Mouse (Mus musculus) MEL (cell line): ENCODE measurements around the gene Gpr26. TPM values are rescaled to one million over a fixed set of nuclear protein-coding genes. Genes with fewer than 3 reads are reported as not detected.

Experiments
- DNase-seq: peaks from one replicate; pipeline ENCODE4 v3.0.0; 2011; ENCODE audit warnings: low read depth, low spot score
- H3K27ac ChIP-seq: 2 replicates; pipeline ENCODE4 v1.5.1; 2012; ENCODE audit warnings: low read depth, mild to moderate bottlenecking, control low read depth, low read length, moderate library complexity; ENCODE audit not compliant: control insufficient read depth
- H3K27me3 ChIP-seq, 2 experiments: fragments of 150-350 bp in 1 of 2; sonication (generic) in 1 of 2; 2 replicates each; pipeline ENCODE4 v1.6.1; 2012; ENCODE audit warnings: low read length in 2 of 2, mild to moderate bottlenecking in 2 of 2, improper control_type of control experiment in 1 of 2, moderate library complexity in 1 of 2; ENCODE audit not compliant: insufficient read depth in 2 of 2, control insufficient read depth in 1 of 2
- H3K36me3 ChIP-seq, 2 experiments: 2 replicates each; pipeline ENCODE4 v1.6.1; 2012 to 2014; ENCODE audit warnings: low read length in 2 of 2, improper control_type of control experiment in 1 of 2, inconsistent platforms in 1 of 2, mild to moderate bottlenecking in 1 of 2; ENCODE audit not compliant: insufficient read depth in 2 of 2, control insufficient read depth in 1 of 2
- H3K4me1 ChIP-seq, 2 experiments: fragments of 150-350 bp in 1 of 2; sonication (generic) in 1 of 2; 2 replicates each; pipeline ENCODE4 v1.6.1; 2012; ENCODE audit warnings: low read length in 2 of 2, improper control_type of control experiment in 1 of 2, mild to moderate bottlenecking in 1 of 2; ENCODE audit not compliant: insufficient read depth in 2 of 2, control insufficient read depth in 1 of 2
- H3K4me3 ChIP-seq, 2 experiments: fragments of 150-350 bp in 1 of 2; sonication (generic) in 1 of 2; 2 replicates each; pipeline ENCODE4 v1.5.1; 2012; ENCODE audit warnings: low read depth in 2 of 2, low read length in 2 of 2, mild to moderate bottlenecking in 2 of 2, moderate library complexity in 2 of 2, control low read depth in 1 of 2, improper control_type of control experiment in 1 of 2; ENCODE audit not compliant: control insufficient read depth in 1 of 2, insufficient read depth in 1 of 2
- H3K79me2 ChIP-seq: 2 replicates; pipeline ENCODE4 v1.6.1; 2012; ENCODE audit warnings: mild to moderate bottlenecking, low read length, moderate library complexity; ENCODE audit not compliant: control insufficient read depth, poor library complexity, insufficient read depth
- H3K9ac ChIP-seq: 2 replicates; pipeline ENCODE4 v1.6.1; 2012; ENCODE audit warnings: low read depth, mild to moderate bottlenecking, control low read depth, low read length, moderate library complexity; ENCODE audit not compliant: control insufficient read depth, poor library complexity, severe bottlenecking
- H3K9me3 ChIP-seq: fragments of 150-350 bp; sonication (generic); replicated peaks from 2 replicates; pipeline ENCODE4 v1.6.1; 2012; ENCODE audit warnings: mild to moderate bottlenecking, low read length, improper control_type of control experiment, moderate library complexity; ENCODE audit not compliant: insufficient read depth
- BHLHE40 ChIP-seq: IDR thresholded peaks from 2 replicates; pipeline ENCODE4 v1.6.1; 2012; ENCODE audit warnings: low read depth, mild to moderate bottlenecking, inconsistent platforms, low read length, improper control_type of control experiment, borderline replicate concordance
- CHD1 ChIP-seq: IDR thresholded peaks from 2 replicates; pipeline ENCODE4 v1.6.1; 2012; ENCODE audit warnings: low read depth, mild to moderate bottlenecking, inconsistent platforms, low read length, improper control_type of control experiment
- CHD2 ChIP-seq: IDR thresholded peaks from 2 replicates; pipeline ENCODE4 v1.6.1; 2011; ENCODE audit warnings: low read length, improper control_type of control experiment
- CTCF ChIP-seq, 3 experiments: IDR thresholded peaks in 2 of 3; conservative IDR thresholded peaks in 1 of 3; 2 replicates each; pipeline ENCODE4 v1.5.1; 2011 to 2012; ENCODE audit warnings: low read length in 3 of 3, low read depth in 2 of 3, mild to moderate bottlenecking in 2 of 3, improper control_type of control experiment in 1 of 3, inconsistent platforms in 1 of 3, mixed read lengths in 1 of 3, moderate library complexity in 1 of 3; ENCODE audit not compliant: control insufficient read depth in 1 of 3, insufficient read depth in 1 of 3, poor library complexity in 1 of 3, severe bottlenecking in 1 of 3
- EP300 ChIP-seq, 2 experiments: IDR thresholded peaks; 2 replicates each; pipeline ENCODE4 v1.6.1; 2011; ENCODE audit warnings: improper control_type of control experiment in 2 of 2, low read length in 2 of 2, low read depth in 1 of 2, mild to moderate bottlenecking in 1 of 2
- ETS1 ChIP-seq: IDR thresholded peaks from 2 replicates; pipeline ENCODE4 v1.6.1; 2012; ENCODE audit warnings: low read depth, mild to moderate bottlenecking, inconsistent platforms, low read length, improper control_type of control experiment, moderate library complexity
- GABPA ChIP-seq: IDR thresholded peaks from 2 replicates; pipeline ENCODE4 v1.6.1; 2012; ENCODE audit warnings: low read depth, mild to moderate bottlenecking, inconsistent platforms, low read length, improper control_type of control experiment, moderate library complexity
- GATA1 ChIP-seq: IDR thresholded peaks from 2 replicates; pipeline ENCODE4 v1.6.1; 2011; ENCODE audit warnings: low read depth, low read length, improper control_type of control experiment
- HCFC1 ChIP-seq: IDR thresholded peaks from 2 replicates; pipeline ENCODE4 v1.6.1; 2012; ENCODE audit warnings: low read depth, mild to moderate bottlenecking, inconsistent platforms, low read length, improper control_type of control experiment, moderate library complexity
- JUND ChIP-seq: IDR thresholded peaks from 2 replicates; pipeline ENCODE4 v1.6.1; 2011; ENCODE audit warnings: low read depth, mild to moderate bottlenecking, improper control_type of control experiment, low read length
- MAX ChIP-seq: IDR thresholded peaks from 2 replicates; pipeline ENCODE4 v1.6.1; 2011; ENCODE audit warnings: low read length, improper control_type of control experiment
- MAZ ChIP-seq: IDR thresholded peaks from 2 replicates; pipeline ENCODE4 v1.6.1; 2012; ENCODE audit warnings: low read depth, mild to moderate bottlenecking, inconsistent platforms, low read length, improper control_type of control experiment
- MYB ChIP-seq: IDR thresholded peaks from 2 replicates; pipeline ENCODE4 v1.6.1; 2011; ENCODE audit warnings: mild to moderate bottlenecking, low read depth, low read length, improper control_type of control experiment
- POLR2A ChIP-seq, 2 experiments: IDR thresholded peaks; 2 replicates each; pipeline ENCODE4 v1.6.1; 2011 to 2012; ENCODE audit warnings: low read length in 2 of 2, mild to moderate bottlenecking in 2 of 2, control low read depth in 1 of 2, improper control_type of control experiment in 1 of 2, low read depth in 1 of 2, moderate library complexity in 1 of 2; ENCODE audit not compliant: control insufficient read depth in 1 of 2, insufficient read depth in 1 of 2, poor library complexity in 1 of 2
- POLR2AphosphoS5 ChIP-seq: IDR thresholded peaks from 2 replicates; pipeline ENCODE4 v1.6.1; 2012; ENCODE audit warnings: low read depth, borderline replicate concordance, mild to moderate bottlenecking, inconsistent platforms, low read length, moderate library complexity, mixed read lengths
- RCOR1 ChIP-seq: IDR thresholded peaks from 2 replicates; pipeline ENCODE4 v1.6.1; 2012; ENCODE audit warnings: low read depth, mild to moderate bottlenecking, inconsistent platforms, low read length, improper control_type of control experiment
- SIN3A ChIP-seq: IDR thresholded peaks from 2 replicates; pipeline ENCODE4 v1.6.1; 2012; ENCODE audit warnings: low read length, improper control_type of control experiment, inconsistent platforms
- TAL1 ChIP-seq: IDR thresholded peaks from 2 replicates; pipeline ENCODE4 v1.6.1; 2012; ENCODE audit warnings: mild to moderate bottlenecking, inconsistent platforms, low read length, moderate library complexity, mixed read lengths
- TBP ChIP-seq: IDR thresholded peaks from 2 replicates; pipeline ENCODE4 v1.8.0; 2011; ENCODE audit warnings: low read depth, low read length, improper control_type of control experiment
- TCF12 ChIP-seq: IDR thresholded peaks from 2 replicates; pipeline ENCODE4 v1.6.1; 2014; ENCODE audit warnings: low read depth, mild to moderate bottlenecking, inconsistent platforms, low read length, improper control_type of control experiment, moderate library complexity
- UBTF ChIP-seq: IDR thresholded peaks from 2 replicates; pipeline ENCODE4 v1.6.1; 2012; ENCODE audit warnings: low read depth, mild to moderate bottlenecking, inconsistent platforms, low read length, improper control_type of control experiment, moderate library complexity, borderline replicate concordance; ENCODE audit not compliant: insufficient read depth
- USF2 ChIP-seq, 2 experiments: IDR thresholded peaks; 2 replicates each; pipeline ENCODE4 v1.6.1; 2011 to 2012; ENCODE audit warnings: improper control_type of control experiment in 2 of 2, low read length in 2 of 2, borderline replicate concordance in 1 of 2, inconsistent platforms in 1 of 2, low read depth in 1 of 2, mild to moderate bottlenecking in 1 of 2; ENCODE audit not compliant: insufficient read depth in 1 of 2
- ZC3H11A ChIP-seq: IDR thresholded peaks from 2 replicates; pipeline ENCODE4 v1.6.1; 2012; ENCODE audit warnings: low read depth, mild to moderate bottlenecking, inconsistent platforms, low read length, improper control_type of control experiment
- polyA plus RNA-seq, 2 experiments: library from polyadenylated mRNA; stranded (reverse) in 1 of 2; unstranded in 1 of 2; fragments of >175 nt in 1 of 2; fragments of >200 nt in 1 of 2; gene quantifications; 2 replicates each; pipeline versions ENCODE4 v1.2.1 to v1.2.4; 2012; ENCODE audit warnings: low replicate concordance in 2 of 2, low read depth in 1 of 2; ENCODE audit not compliant: insufficient read length in 2 of 2, insufficient read depth in 1 of 2, missing spikeins in 1 of 2
- total RNA-seq: library from RNA; depleted of rRNA; stranded (reverse); fragments of 300-350 nt; gene quantifications from 2 replicates; pipeline ENCODE4 v1.2.3, GENCODE M21; 2012

Gene Gpr26
- total and polyA plus RNA-seq, 3 experiments, result not detected

DNA sequence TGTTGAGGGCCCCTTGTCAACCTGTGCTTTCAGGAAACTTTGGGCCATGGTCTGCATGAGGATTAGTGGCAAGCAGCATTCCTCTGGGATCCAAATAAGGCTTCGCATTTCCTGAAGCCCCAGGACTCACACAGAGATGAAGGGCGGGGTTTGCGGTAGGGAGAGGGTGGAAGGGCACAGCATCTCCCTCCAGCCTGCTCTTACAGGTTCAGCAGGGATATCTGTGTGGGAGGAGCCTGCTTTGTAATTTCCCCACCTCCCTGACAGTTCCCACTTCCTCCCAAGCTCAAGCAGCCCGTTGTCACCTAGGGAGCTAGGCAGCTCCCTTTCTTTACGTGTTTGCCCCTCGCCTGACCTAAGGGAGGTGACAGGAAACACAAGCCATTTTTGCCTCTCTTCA is 22.8 kb downstream of the Gpr26 start:
- Histone ChIP-seq H3K4me1 (no peaks in the 10 kb centered on the region), H3K79me2 (no peaks in the 10 kb centered on the region), H3K27ac (no peak overlapping the region), H3K9me3 (no peaks in the 10 kb centered on the region), H3K4me3 (no peak overlapping the region), H3K27me3 (no peaks in the 10 kb centered on the region), H3K9ac (no peak overlapping the region), H3K36me3 (no peaks in the 10 kb centered on the region)
- DNase-seq, result no peak
- TF ChIP-seq CHD1 (no peak), CHD2 (no peak), HCFC1 (no peak), TBP (no peak), GABPA (no peak), MYB (no peak), ZC3H11A (no peak), POLR2AphosphoS5 (no peak), MAX (no peak), ETS1 (no peak), EP300 (IDR thresholded peaks at IDR 0.05; ENCODE audit: low read depth in 1 of 2, low read length in 2 of 2) (no peak), JUND (no peak), TCF12 (no peak), SIN3A (no peak)

DNA sequence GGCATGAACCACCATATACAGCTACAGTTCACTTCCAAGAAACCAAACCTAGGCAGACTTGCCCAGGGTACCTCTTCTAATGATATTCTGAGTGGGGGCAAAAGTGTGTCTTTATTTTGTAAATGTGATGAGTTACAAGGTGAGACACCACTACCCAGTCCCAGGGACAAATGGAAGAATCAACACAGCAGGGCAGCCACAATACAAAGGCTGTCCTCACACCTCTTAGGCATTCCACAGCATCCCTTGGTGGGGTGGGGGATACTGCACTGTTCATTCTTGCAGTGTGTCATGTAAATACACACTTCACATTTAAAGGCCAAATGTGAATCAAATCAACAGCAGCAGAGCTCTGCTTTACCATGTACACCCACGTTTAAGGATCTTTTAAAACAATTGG is 26.0 kb downstream of the Gpr26 start:
- Histone ChIP-seq H3K79me2 (no peaks in the 10 kb centered on the region), H3K27ac (no peak overlapping the region), H3K27me3 (no peaks in the 10 kb centered on the region), H3K9me3 (no peaks in the 10 kb centered on the region), H3K4me3 (no peak overlapping the region), H3K4me1 (no peaks in the 10 kb centered on the region), H3K36me3 (no peaks in the 10 kb centered on the region), H3K9ac (no peak overlapping the region)
- no peak for DNase-seq
- TF ChIP-seq POLR2A (IDR thresholded peaks at IDR 0.05; ENCODE audit: control insufficient read depth in 1 of 2, insufficient read depth in 1 of 2, low read depth in 1 of 2, low read length in 2 of 2, poor library complexity in 1 of 2) (no peak), RCOR1 (no peak), USF2 (IDR thresholded peaks at IDR 0.05; ENCODE audit: borderline replicate concordance in 1 of 2, insufficient read depth in 1 of 2, low read depth in 1 of 2, low read length in 2 of 2) (no peak), EP300 (IDR thresholded peaks at IDR 0.05; ENCODE audit: low read depth in 1 of 2, low read length in 2 of 2) (no peak), MAZ (no peak), BHLHE40 (no peak), CTCF (IDR thresholded peaks at IDR 0.05 in 2 of 3, conservative IDR thresholded peaks at IDR 0.05 in 1 of 3; ENCODE audit: control insufficient read depth in 1 of 3, insufficient read depth in 1 of 3, low read depth in 2 of 3, low read length in 3 of 3, poor library complexity in 1 of 3, severe bottlenecking in 1 of 3) (no peak), CHD1 (no peak), MAX (no peak), POLR2AphosphoS5 (no peak), MYB (no peak), UBTF (no peak), GATA1 (no peak), TAL1 (no peak), TCF12 (no peak), ETS1 (no peak)
